Mouse (Mus musculus) gastrocnemius, postnatal 4 days (tissue): ENCODE results near the gene Pold4. TPM values are rescaled to one million over a fixed set of nuclear protein-coding genes. Genes with fewer than 3 reads are reported as not detected.

ENCODE experiments used
- DNase-seq, 2 experiments: peaks; one replicate each; pipeline ENCODE4 v3.0.0; 2021 to 2022; ENCODE audit warnings: low spot score in 2 of 2, mixed read lengths in 2 of 2
- total RNA-seq, 2 experiments: library from RNA; stranded (reverse); gene quantifications; 2 replicates each; pipeline ENCODE4 v1.2.3; 2021

Gene Pold4
- total RNA-seq, 2 experiments from 2014 or later: 31.4 to 34.3 TPM

DNA sequence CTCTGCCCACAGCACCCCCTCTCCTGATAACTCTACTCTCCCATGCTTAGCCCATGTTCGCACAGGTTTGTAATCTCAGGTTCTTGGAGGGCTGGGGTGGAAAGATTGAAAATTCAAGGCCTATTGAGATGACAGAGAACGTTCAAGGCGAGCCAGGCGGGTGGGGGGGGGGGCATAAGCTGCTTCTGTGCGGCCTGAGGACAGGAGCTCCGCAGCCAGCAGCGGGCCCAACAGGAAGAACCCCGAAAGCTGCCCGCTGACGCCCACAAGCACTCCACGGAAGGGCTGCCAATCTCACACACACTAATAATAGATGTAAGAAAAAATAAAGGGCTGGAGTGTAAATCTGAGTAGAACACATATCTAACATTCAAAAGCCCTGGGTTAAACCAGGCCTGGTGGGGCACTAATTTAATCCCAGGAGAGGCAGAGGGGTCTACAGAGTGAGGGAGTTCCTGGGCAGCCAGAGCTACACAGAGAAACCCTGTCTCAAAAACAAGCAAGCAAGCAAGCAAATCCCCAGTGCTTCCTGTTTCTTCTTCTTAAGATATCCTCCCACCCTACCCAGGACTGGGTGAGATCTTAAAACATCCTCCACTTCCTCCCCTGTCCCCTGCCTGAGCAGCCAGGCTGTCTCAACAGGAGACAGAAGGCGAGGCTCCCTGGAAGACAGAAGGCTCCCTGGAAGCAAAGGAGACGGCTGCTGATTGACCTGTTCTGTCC is 27.9 kb upstream of the Pold4 start:
- no peak for DNase-seq

DNA sequence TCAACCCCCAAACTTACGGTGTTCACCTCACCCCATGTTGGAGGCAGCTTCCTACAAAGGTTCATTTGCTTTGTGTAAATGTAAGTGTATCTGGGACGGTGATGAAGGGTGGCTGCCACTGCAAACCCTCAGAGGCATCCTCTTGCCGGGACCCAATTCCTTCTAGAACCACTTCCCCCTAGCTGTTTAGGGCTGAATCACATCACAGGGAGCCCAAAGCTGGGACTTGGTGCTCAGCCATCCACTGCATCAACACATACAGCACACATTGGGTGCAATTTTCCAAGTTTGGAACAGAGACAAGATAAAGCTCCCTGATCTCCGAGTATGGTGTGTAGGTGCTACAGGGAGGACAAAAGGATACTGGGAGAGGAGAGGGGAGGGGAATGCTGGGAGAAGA is 26.8 kb upstream of the Pold4 start:
- DNase-seq: no peak

DNA sequence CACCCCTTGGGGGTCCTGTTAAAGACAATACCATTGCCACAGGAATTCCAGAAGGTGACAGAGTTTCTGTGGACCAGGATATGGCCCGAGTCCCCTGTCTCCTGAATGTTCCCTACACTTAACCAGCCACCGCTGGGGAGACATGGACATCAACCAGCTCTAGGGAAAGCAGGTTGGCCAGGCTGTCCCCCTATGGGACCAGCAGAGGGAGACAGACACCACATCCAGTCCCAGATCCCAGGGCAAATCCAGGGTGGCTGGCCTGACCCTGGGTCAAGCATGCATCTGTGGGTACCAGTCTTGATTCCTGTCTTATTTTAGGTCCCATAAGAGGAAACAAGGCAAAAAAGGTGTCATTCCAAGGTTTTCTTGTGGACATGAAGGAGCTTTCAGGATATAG is 24.7 kb upstream of the Pold4 start:
- DNase-seq: peak; percentile 32 to 66

DNA sequence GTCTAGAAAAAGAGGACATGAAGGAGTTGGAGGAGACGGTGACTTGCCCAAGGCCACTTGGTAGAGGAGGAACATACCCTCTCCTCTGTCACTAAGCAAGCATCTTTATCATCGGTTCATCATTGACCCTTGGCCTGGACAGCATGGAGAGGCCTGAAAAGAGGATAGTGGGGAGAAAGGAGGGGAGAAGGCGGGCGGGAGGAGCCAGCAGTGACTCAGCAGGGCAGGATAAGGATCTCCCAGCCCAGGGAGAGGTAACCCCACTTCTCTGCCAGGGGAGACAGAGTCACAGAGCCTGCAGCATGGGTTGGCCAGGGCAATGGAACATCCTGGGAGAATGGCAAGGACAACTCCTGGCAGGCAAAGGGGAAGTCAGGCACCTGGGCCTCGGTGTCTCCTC is 23.1 kb upstream of the Pold4 start:
- no peak for DNase-seq

DNA sequence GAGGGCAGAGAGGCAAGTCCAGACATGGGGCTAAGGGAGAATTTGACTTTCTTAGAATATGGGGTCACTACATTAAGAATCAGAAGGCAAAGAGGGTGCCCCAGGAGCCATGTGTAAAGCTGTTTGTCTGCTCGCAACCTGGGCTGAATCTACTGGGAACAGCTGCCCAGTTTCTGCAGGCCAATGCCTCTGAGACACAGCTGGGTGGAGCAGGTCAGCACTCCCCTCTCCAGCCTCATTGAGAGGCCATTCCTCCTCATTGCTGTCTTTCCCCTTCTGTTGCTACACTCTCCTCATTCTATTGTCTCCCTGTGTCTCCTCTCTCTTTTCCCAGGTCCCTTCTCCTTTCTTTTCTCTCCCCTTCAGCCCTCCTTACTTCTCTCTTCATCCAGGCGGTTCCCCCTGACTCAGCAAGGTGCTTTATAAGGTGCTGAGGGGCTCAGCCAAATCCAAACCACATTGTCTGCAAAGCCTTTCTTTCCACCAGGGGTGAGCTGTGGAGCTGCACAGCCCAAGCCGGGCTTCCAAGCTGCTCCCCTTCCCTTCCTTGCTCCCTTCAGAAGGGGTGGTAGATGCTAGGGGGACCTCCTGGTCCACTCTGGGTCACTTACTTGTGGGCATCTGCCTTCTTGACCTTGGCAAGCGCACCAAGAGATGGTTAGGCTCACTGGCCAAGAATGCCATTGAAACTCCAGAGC is 19.7 kb upstream of the Pold4 start:
- no peak for DNase-seq

DNA sequence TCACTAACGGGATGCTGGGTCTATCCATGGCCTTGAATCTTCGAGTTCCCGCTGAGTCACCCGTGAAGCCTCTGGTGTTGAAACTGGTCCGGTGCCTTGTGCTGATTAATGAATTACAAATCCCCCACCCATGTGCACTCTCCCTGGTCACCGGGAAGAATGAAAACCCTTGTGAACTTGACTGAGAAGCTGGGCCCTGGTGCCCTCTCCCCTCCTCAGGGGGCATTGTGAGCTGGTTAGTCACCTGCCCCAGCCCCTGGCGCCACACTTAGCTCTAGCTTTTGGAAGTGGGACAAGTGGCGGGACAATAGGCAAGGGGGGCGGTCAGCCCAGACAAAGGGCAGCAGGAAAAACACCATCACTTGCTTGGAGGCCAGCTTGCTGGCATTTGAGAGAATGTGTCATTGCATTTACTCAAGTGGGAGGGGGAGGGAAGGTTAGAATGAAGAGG is 18.1 kb upstream of the Pold4 start:
- no peak for DNase-seq

DNA sequence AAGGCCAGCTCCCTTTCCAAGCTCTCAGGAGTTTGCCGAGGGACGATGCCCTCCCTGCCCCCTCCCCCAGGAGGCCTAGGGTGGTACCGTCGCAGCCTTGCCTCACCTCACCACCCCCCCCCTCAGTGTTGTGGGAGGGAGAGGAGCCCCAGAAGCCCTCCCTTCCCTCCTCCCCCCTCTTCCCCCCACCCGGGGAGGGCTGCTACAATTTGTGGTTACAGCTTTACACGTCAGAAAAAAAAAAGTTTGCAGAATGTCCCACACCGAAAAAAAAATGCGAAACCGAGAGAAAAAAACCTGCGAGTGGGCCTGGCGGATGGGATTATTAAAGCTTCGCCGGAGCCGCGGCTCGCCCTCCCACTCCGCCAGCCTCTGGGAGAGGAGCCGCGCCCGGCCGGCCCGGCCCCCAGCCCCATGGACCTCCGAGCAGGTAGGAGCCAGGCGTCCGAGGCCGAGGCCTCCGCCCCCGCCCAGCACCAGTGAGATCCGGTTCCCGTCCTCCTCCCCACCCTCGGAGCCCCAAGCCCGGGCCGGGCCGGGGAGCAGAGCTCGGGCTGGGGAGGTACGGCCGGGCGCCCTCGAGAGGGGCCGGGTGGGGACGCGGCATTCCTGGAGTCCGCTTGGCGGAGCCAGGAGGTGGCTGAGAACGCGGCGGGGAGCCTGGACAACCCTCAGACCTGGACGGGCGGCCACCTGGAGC is 17.5 kb upstream of the Pold4 start, which contains the start of the genes Clcf1 and AC109138.7:
TSS of gene Clcf1 (plus strand) at position 168 of the 700 bp plus-strand sequence.
TSS of gene AC109138.7 (plus strand) at position 287 of the 700 bp plus-strand sequence.
- DNase-seq: peak in 1 of 2 experiments; percentile 49

DNA sequence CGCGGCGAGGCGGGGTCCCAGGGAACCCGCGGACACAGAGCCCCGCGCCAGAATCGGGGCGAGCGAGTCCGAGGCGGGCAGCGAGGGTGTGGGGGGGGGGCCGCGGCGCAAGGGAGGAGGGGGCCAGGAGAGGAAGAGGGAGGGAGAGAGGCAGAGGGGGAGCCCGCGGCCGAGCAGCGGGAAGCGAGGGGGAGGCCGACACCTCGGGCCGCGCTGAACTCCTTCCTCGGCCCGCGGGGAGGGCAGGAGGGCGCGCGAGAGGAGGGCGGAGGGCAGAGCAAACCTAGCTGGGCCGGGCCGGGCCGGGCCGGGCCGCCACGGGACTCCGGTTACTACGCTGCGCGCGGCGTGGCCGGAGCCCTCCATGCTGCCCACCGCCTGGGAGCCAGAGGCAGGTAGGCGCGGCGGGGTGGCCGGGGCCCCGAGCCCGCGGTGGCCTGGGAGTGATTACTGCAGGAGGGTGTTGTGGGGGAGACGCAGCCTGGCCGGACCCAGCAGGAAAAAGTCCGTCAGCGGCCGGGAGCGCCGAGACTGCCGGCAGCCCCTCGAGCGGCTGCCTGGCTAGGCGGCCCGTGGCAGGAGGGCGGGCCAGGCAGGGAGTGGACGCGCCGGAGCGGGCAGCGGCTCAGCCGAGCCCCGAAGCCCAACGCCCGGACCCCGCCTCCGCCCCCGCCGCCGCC is 16.8 kb upstream of the Pold4 start:
- DNase-seq: peak in 1 of 2 experiments; percentile 36

DNA sequence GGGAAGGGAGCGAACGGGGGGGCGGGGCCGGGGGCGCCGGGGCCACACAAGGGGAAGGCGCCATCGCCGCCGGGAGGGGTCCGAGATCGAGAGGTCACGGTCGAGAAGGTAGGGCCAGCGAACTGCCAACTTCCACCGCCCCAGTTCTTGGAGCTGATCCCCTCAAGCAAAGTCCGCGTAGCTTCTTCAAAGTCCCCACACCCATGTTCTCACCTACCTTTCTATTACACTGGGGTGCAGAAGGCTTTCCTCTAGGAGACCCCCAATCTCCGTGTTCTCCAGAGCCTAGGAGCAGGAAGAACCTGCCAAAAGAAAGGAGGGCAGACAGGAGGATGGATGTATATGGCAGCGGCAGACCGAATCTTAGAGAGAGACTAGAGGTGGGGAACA is 16.3 kb upstream of the Pold4 start:
- DNase-seq: no peak

DNA sequence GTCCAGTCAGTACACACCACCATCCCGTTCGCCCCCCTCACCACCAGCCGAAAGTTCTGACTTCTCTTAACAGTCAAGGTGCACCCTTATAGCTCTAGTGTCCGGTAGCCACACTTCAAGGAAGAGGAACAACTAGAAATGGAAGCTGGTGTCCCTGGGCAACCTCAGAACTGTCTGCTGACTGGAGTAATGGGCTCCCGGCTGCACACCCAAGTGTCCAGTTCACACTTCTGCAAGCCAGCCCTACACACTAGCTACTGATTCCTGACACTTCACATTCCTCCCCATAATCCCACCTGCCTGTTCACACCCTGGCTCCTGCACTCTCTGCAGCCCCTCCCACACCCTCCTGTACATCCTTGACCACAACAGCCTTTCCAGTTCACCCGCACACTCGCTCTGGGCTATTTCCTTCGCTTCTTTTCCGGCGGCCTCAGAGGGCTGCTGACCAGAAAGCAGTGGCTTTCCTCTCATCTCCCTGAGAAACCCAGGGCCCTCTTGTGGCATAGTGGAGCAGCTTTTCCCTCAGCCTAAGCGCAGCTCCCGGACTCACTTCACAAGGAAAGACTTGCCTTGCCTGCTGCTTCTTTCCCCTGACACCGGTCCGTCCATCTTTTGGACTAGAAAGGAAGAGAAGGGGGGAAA is 15.5 kb upstream of the Pold4 start:
- DNase-seq: peak in 1 of 2 experiments; percentile 35

DNA sequence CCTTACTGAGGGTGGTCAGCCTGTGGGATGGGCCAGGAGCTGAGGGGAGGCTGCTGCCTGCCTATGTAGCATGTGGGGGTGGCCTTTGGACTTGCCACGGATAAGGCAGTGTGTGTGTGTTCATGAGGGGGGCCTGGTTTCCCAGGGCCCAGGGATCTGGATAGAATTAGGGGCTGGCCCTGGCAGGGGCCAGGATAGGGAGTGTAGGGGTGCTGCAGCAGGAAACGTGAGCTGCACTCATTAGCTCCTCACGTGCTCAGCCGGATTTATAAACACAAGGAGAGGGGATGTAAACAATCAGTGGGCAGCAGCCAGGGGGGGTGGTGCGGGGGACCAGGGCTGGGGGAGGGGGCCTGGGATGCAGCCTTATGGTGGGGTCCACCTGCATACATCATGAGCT is 14.6 kb upstream of the Pold4 start:
- DNase-seq: no peak

DNA sequence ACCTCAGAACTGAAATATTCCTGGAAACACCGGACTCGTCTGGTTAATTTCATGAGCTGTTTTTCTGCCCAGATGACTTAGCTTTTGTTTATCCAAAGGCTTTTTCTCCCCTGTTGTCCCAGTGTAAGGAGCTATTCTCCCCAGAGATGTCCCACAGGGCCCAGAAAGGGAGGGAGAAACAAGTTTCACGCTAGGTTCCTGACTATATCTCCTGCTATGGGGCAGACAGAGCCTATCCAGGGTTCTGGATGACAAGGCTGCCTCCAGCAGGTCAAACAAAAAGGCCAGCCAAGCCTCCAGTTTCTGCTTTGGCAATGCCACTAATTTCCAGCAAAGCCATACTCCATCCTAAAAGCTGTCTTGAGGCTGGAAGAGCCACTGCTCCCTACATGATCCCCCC is 13.8 kb upstream of the Pold4 start:
- DNase-seq: no peak

DNA sequence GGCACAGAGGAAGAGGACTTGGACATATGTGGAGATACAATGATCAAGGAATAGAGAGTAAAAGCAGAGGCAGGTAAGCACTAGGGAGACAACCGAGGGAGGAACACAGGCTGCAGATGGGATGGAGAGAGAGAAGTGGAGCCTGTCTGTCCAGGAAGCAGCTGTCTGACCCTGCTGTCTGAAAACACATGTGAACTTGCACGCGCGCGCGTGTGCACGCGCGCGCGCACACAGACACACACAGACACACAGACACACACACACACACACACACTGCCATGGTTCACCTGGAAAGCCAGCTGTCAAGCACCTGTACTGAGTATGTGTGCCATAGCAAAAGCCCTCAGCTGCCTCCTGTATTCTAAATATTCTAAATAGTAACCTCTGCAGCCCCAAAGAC is 13.4 kb upstream of the Pold4 start:
- no peak for DNase-seq

DNA sequence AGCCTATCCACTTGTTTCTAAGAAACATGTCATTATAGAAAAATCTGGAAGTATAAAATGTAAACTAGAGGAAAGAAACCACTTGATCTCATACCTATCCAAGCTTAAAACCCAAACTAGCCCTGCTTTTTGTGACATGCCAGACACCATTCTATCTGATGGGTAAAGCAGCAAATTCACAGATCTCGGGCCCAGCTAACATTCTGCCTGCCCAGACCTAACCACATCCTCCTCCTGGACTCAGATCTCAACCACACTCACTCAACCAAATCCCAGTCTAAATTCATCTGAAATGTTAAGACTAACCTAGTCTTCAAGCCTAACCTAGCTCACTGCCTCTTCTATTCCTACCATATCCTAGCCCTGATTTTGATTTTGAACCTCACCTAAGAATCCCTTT is 12.9 kb upstream of the Pold4 start:
- no peak for DNase-seq

DNA sequence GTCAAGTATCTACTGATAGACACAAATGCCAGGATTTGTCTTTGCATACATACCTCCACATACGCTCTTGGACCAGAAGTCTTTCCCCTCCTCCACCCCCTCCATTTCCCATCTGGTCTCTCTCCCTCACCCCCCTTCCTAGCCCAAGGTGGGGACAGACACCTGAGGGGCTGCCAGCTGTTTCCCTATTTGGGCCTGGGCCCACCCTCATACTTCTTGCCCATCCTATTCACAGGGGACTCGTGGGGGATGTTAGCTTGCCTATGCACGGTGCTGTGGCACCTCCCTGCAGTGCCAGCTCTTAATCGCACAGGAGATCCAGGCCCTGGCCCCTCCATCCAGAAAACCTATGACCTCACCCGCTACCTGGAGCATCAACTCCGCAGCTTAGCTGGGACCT is 11.8 kb upstream of the Pold4 start:
- no peak for DNase-seq

DNA sequence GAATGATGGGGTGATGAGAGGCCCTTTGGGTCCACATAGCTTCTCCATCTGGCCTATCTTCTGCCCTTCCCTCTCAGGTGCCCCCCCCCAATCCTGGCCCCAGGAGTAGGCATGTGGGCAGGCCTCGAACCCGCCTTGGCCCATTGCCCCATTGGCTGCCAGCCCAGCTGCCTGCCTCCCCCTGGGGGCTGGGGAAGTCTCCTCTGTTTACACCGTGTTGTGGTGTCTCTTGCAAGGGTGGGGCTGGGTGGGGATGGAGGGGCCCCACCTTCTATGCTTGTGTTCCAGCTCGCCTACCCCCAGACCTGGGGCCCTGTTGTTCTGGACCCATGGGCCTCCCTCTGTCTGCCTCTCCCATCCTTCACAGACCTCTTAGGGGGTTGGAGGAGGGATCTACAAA is 11.3 kb upstream of the Pold4 start:
- DNase-seq: no peak

DNA sequence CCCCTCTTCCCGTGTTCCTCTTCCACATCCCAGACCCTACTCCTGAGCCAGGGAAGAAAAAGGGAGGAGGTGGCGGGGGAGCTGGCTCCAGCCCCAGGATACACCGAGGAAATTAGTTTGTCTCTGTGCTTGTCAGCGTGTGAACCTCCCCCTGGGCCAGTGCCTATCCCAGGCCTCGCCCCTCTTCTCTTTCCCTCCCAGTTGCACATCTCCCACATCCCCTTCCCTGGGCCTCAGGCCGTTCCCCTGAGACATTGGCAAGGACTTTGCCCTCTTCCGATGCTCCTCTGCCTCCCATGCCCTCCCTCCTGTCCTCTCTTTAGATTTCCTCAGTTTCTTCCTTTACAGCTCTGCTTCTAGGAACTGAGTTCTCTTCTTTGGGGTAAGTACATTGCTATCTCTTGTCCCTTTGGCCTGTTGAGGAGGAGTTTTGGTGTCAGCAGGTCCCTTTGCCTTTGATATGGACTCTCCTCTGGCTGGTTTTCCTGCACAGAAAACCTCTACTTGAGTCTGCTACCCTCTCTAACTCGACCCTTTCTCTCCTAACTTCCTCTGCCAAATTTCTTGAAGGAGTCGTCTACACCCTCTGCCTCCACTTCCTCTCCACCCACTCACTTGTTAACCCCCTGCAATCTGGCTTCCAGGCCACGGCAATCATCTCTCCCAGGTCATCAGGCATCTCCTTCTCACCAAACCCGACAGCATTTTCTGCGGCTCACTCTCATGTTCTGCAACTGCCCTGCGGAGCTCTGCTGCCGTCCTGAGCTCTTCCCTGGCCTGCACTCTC is 10.5 kb upstream of the Pold4 start:
- DNase-seq: no peak

DNA sequence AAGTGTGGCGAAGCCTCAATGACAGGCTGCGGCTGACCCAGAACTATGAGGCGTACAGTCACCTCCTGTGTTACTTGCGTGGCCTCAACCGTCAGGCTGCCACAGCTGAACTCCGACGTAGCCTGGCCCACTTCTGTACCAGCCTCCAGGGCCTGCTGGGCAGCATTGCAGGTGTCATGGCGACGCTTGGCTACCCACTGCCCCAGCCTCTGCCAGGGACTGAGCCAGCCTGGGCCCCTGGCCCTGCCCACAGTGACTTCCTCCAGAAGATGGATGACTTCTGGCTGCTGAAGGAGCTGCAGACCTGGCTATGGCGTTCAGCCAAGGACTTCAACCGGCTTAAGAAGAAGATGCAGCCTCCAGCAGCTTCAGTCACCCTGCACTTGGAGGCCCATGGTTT is 9.5 kb upstream of the Pold4 start:
- no peak for DNase-seq

DNA sequence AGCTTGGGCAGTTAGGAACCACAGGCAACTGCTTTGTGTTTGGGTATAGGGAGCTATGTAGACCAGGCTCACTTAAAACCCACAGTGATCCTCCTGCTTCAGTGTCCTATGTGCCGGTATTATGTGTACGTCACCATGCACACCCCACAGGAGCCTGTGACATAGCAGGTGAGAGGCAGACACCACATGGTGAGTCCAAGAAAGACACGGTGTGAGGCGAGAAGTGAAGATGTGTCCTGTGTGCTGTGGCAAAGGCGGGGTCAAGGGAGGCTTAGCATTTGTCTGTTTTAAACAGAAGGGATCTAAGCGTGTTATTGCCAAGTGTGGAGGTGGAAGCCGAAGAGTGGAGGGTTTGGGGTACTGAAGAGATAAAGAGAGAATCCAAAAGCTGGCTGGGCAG is 4.9 kb upstream of the Pold4 start:
- no peak for DNase-seq

DNA sequence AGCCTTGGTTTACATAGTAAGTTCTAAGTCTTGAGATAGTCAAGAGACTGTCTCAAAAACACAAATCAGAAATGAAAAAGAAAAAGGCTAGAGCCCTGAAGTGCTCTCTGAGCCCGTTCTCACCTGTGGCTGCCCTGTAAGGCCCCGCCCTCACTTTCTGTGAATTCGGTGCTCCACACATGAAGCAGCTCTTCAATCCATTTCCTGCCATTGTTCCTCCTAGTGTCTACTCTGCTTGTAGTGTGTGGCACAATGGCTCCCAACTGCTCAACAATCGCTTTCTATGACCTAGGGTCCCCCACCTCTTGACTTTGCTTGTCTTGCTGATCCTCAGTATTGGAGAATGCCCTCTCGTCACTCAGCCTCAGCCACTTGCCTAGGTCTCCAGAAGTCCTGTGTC is 4.3 kb upstream of the Pold4 start:
- no peak for DNase-seq
